Mouse (Mus musculus) gastrocnemius, postnatal 4 days (tissue): Measurements from ENCODE around the gene Zfand2a. TPM values are rescaled to one million over a fixed set of nuclear protein-coding genes. Genes with fewer than 3 reads are reported as not detected.

Experiments used
- DNase-seq, 2 experiments: peaks; one replicate each; pipeline ENCODE4 v3.0.0; 2021 to 2022; ENCODE audit warnings: low spot score in 2 of 2, mixed read lengths in 2 of 2
- total RNA-seq, 2 experiments: library from RNA; stranded (reverse); gene quantifications; 2 replicates each; pipeline ENCODE4 v1.2.3; 2021

Gene Zfand2a
- total RNA-seq, 2 experiments from 2014 or later, result 13.6 to 13.7 TPM

DNA sequence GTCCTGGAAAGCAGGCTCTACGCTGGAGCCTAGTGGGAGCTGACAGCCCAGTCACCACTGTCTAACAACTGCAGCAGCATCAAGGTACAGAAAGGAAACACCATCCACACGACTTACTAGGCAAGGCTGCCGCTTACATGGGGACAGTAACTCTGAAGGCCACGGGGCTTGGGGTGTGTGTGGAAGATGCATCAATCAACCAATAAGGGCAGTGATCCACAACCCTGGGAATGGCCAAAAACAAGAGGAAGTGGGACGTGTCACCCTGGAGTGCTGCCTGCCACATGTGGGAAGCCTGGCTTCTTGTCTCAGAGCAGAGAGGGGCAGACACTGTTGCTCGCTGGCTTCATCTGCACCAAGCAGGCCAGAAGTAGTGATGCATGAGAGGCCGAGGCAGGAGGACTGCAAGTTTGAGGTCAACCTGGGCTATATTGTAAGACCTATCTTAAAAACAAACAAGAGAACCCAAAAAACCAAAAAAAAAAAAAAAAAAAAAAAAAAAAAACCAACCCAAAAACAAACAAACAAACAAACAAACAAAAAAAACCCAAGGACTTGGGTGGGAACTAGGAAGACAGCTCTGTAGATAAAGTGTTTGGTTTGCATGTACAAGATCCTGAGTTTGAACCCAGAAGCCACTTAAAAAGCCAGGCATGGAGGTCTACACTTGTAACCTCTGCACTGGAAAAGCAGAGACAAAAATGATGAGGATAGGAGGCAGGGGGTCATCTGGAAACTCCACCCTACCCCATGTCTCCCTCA, 51.4 kb downstream of the Zfand2a start:
- DNase-seq, result no peak

DNA sequence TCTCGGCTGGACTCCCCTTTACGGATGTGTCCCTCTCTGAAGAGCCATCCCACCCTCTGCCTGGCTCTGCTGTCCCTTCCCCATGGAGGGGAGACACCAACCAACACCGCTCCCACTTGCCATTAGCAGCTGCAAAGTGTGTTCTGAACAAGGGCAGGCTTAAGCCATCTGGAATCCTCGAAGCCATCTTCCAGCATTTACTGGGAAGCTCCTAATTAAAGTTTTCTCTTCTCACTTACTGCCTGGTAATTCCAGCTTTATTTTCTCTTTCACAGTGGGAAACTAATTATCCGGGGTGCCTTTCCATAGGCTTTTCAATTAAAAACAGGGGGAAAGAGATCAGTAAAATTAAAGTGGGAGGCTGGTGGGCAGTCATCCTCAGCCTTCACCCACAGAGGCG, 52.0 kb downstream of the Zfand2a start:
- DNase-seq, result no peak

DNA sequence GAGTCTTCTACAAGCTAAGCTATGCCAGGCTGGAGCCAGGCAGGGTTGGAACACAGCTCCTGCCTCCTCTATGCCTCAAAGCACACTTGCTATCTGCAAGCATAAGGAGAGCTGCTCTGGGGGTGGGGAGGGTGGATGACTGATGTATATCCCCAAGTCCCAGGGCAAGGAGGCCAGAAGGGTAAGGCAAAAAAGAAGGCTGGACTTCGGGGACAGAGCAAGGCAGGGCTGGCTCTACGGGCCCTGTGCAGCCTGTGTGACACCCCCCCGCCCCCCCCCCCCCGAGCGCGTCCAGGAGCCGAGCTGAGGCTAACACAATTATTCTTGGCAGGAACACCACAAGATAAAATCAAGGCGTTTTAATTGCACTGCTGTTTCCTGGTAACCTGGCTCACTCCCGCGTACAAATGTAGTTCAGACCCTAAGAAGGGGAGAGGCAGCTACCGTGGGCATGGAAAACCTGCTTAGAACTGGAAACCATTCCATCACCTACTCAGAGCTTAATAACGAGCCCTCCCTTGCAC, 54.5 kb downstream of the Zfand2a start:
- no peak for DNase-seq

DNA sequence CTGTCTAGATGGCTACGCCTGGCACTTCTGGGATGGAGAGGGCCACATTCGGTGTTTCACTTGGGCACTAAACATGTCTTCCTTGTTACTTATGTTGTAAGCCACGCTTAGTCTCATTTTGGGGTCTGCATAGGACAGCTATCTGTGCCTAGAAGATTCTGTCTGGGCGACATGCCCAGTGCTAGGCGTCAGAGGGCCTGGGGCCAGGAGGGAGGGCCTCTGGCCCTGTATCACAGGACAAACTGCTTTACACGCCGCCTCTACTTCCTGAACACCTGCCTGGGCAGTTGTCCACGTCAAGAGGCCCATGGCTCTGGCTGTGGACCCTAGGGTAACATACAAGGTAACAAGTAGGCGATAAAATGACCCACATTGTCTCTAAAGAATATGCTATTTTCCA, 56.4 kb downstream of the Zfand2a start:
- DNase-seq, result no peak

DNA sequence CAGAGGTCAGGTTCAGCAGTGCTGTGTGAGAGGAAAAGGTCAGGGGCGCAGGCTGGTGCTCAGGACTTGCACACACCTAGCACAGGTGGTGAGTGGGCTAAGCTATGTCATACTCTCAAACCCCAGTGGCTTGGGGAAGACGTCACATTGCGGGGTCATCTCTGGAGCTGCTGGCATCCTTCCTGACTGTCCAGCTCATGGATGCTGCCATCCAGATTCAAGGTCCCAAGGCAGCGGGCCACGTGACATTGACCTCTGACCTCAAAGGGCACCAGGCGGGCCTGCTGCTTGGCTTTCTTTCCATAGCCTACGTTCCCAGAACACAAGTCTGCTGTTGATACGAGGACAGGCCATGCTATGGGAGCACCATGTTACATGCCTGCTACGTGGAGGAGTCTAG, 57.3 kb downstream of the Zfand2a start:
- DNase-seq, result no peak

GRCm38 (mm10) chr5:139425198-139425597, 59.2 kb downstream of the Zfand2a start:
- no peak for DNase-seq

DNA sequence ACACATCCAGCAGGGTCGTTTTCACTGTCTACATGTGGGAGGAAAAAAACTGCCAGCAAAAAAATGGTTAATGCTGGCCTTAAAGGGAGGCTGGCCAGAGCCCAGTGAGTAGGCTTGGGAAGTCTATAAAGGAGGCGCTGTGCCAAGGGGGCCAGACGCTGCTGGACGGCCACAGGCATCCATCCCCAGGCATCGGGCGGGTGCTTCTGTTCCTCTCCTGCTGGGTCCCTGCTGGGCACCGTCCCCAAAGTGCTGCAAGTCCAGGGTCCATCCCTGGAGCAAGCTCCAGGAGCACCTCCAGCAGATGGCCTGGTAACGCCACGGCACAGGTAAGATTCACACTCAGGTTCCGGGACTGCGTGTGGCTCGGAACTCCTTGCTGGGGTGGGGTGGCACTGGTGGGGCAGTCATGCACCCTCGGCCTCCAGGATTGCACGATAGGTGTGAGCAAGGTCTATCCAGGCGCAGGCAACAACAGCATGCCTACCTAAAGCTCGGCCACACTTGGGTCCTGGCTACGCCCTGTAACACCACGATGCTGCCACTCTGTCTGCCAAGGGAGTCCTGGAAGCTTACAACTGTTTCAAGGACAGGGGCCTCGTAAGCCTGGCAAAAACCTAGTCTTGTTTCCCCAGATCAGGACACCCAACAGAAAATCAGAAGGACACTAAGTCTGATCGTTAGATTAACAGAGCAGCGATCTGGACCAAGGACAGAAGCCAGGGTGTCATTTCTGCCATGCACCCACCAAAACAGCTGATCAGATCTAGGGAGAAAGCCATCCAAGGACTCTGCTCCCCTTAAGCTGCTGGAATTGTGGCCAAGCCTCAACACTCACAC, 61.1 kb downstream of the Zfand2a start, which contains the start of gene Gper1:
Gene Gper1 (plus strand): TSS at position 126 of the 840 bp plus-strand sequence.
- peak; percentile 53 to 79 for DNase-seq

Other genes starting within 250 kb of the Zfand2a start
- gene Get4, start 232.2 kb downstream of the Zfand2a start, total RNA-seq, result 10 to 100 TPM; 81.9 to 87.1 TPM
- gene Adap1, start 158.9 kb downstream of the Zfand2a start, total RNA-seq, result 1 to 10 TPM; 5.4 to 6.9 TPM
- gene Cox19, start 133.1 kb downstream of the Zfand2a start, total RNA-seq, result 10 to 100 TPM; 58.0 to 61.4 TPM
- not detected for gene Cyp2w1, start 131.9 kb downstream of the Zfand2a start, total RNA-seq
- gene Gpr146, start 106.9 kb downstream of the Zfand2a start, total RNA-seq, result 10 to 100 TPM in 1 of 2 experiments, 1 to 10 TPM in 1; 8.8 to 10.2 TPM
- gene C130050O18Rik, start 79.3 kb downstream of the Zfand2a start, total RNA-seq, result under 1 TPM; 0.80 to 0.88 TPM
- gene Gper1, start 61.4 kb downstream of the Zfand2a start, total RNA-seq, result 1 to 10 TPM; 3.9 to 4.4 TPM
- 10 to 100 TPM; 12.3 to 12.6 TPM for gene 3110082I17Rik, start 24.0 kb downstream of the Zfand2a start, total RNA-seq
- gene Uncx, start 58.9 kb upstream of the Zfand2a start, total RNA-seq, result not detected